Mouse (Mus musculus): ENCODE results near the gene Slc24a2. TPM values are rescaled to one million over a fixed set of nuclear protein-coding genes. Genes with fewer than 3 reads are reported as not detected.

The Slc24a2 gene
- 0.03 and 0.04 TPM in 2 replicates for polyA plus RNA-seq (2012; rRNA removed)

DNA sequence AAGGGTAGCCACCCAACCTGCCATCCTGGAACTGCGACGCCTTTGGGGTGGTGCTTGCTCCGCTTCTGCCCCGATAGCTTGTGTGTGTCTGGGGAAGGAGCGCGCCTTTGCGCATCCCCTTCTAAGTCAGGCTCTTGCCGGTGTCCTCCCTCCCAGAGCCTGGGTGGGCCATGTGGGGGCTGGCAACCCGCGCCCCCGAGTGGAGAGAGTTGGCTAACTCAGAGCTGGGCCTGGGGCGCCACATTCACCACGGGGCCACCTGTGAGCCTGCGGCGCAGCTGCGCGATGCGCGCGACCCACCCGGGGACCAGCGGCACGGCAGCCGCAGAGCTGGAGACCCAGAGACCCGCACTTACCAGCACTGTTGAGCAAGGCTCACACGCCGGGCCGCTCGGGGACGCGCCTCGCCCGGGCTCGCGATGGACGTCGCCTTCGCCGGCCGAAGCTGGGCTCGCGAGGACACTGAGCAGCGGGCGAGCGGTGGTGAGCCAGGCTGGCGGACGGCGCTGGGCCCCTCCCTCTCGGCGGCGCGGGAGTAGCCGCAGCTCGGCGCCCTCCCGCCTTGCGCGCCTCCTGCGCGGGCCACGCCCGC lies at the start of gene Slc24a2:
Slc24a2 (minus strand) TSS at position 518 of the 592 bp plus-strand sequence.
- no peak for DNase-seq (ENCODE audit: low read depth)

DNA sequence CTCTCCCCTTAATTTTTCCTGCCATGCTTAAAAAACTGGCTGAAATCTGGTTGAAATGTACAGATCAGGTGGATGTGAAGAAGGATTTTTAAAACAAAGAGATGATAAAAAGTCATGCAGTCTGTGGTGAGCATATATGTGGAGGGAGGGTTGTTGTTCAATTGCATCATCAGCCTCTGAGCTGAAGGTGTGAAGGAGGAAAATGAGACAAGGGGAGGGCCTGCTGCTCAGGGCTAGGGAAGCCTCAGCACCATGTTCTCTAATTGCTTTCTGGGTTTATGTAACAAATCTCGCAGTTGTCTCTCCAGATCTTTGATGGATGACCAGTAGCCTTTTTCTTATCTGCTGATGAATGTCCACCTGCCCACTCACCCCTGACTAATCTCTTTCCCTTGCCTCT lies 44.5 kb upstream of the Slc24a2 start:
- DNase-seq (ENCODE audit: low read depth) = no peak

DNA sequence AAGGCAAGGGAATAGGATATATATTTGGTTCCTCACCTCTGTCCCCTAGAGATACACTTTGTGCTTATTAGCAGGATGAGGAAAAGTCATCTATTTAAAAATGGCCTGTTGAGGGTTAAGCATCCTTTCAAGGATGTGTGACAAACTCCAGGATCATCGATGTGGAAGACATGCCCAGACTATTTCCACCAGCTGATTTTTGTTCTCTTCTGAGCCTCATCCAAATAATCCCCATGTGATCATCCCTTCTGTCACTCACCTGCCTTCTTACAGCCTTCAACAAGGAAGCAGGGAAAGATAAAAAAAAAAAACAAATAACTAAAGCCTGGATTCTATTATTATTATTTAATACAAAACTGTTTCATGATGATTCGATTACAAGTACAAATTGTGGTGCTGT lies 44.0 kb upstream of the Slc24a2 start:
- DNase-seq (ENCODE audit: low read depth) = no peak

DNA sequence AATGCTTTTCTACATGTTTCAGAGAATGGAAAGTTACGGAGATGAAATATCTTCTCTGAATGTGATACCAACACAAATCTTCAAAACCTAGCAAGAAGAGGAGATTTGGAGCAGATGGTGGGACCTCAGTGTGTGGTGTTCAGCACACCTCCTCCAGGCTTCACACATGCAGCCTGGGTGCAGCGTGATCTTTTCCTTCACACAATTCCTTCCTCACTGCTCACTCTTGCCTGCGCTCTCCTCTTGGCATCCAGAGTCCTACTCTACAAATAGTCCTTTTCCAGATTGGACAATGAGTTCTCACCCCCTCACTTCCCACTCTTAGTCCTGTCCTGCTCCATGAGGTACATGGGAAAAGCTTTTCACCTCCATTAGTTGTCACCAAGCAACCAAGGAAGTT lies 43.2 kb upstream of the Slc24a2 start:
- DNase-seq (ENCODE audit: low read depth) = no peak

DNA sequence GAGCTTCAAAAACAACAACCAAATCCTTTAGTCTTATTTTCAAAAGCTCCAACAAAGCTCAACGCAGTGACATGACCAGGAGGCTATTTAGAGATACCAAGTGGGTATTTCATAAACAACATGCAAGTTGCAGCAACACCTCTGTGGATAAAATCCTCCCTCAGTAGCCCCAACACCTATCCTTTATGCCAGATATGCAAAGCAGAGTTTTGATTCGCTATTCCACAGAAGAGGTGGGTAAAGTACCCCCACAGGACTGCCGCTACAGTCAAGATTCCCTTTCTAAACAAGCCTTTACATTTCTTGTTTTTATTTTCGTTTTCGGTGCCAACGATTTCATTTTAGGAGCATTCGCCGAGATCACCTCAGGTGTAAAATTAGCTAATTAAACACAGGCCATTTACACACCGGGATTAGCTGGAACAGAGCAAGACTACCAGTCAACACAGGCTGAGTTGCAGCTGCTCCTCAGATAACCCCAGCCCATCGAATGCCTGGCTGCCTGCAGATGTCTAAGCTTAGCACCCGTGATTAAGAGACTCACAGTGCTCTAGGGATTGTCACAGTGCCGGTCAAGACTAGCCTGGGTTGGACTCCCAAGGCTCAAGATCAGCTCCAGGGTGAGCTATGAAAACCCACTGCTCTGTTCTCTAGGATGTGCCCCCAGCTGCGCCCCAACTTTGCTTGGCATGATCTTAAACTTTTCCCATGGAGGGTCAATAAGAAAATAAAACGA lies 885 bp downstream of the Slc24a2 start:
- DNase-seq (ENCODE audit: low read depth) = no peak

DNA sequence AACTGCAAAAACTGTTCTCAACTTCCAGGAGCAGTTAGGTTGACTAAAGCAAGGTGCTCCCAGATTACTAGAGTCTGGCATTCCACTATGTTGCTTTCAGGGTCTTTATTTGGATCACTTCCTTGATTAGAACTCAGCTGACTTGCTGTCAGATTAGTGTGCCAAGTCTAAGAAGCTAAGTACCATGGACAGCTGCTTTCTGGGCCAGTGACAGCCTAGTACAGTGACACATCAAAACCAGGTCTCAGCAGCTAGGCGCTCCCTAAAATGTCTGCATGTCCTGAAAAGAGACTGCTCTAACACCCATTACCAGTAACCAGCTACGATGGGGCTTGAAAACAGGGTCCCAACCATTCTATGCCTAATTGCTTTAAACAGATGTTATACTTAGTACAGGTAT lies 8.7 kb downstream of the Slc24a2 start:
- DNase-seq (ENCODE audit: low read depth) = no peak

DNA sequence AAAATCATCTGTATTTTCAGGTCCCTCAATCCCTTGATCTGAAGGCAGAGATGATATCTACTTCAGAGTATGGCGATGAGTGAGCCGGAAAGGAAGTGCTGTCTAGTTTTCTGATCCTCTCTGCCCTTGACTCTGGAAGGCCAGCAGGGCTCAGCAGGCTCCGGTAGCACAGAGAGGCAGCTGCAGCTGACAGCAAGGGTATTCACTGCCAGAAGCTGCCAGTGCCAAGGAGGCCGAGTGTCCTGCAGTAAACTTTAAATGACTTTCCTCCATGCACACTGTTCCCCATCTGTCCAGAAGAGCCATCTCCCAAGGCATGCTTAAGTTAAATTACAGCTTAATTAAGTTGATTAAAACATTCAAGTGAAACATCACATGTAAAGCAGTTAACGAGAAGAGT lies 12.1 kb downstream of the Slc24a2 start:
- no peak for DNase-seq (ENCODE audit: low read depth)

DNA sequence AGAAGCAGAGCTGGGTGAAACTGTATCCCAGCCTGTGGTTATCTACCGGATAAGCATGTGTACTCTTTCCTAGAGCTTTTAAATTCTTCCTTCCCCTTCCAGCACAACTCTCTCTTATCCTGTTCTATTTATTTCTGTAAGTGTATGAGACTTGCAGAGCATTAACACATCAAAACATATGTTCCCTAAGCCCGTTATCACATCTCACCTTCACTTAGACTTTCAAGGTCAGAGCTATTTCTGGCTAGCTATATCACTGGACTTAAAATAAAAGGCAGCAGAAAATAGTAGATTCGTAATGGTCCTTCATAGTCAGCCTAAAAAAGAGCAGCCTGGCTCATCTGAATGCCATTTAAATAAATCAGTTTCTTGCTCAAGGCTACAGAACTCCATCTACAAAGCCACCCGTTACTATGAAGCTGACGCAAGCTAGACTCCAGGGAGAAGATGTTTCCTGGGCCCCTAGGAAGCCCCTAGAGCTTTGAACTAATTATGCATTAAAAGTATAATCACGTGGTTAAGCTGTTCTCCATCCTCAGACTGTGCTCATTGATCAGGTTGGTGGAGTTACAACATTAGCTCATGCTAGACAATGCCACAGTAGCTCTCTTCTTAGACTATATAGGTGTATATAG lies 18.8 kb downstream of the Slc24a2 start:
- DNase-seq (ENCODE audit: low read depth) = no peak

DNA sequence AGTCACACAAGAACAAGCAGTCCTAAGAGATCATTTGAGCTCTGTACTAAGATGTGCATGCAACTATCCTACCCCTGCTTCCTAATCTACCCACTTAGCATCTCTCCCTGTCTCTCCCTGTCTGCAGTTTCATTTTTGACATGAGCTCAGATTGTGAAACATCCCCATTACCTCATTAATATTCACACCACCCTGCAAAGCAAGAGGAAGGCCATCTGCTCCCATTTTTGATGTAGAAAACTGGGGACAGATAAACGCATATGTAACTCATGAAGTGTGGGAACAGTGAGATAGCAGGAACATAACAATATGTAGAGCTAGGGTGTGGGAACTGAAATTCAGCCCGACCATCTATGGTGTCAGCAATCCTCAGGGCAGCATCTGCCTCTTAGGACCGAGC lies 19.7 kb downstream of the Slc24a2 start:
- DNase-seq (ENCODE audit: low read depth) = no peak

DNA sequence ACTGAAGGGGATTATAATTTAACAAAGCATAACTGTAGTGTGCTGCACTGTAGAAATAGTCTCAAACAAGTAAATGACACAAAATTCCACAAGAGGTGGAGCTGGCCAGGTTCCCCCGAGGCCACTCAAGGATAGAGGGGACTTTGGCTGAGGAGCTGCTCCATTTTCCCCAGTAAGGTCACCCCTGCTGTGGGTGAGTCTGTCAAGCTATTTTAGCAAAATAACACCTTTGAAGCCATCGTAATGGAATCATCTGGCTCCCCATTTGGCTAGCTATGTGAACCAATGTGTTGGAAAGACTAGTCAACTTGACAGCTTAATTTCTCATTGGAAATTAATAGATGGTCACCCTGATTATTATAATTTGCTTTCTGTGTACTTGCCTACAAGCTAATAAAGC lies 28.2 kb downstream of the Slc24a2 start:
- no peak for DNase-seq (ENCODE audit: low read depth)

DNA sequence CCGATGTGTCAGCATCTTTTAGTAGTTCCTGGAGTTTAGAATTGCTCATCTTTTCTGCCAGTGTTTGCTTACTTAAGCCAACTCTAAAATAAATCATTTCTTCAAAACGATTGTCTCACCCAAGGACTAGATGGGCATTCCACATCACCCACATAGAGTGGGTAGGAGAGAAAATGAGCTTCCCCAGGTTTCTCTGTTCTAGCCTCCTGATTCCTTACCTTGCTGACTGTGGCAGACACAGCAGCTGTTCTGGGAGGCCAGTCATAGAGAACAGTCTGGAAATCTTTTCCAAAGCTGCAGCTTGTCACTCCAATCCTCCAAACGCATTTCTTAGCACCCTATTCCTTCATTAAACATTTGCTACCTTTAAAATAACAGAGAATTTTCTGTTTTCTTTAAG lies 29.0 kb downstream of the Slc24a2 start:
- DNase-seq (ENCODE audit: low read depth) = no peak

DNA sequence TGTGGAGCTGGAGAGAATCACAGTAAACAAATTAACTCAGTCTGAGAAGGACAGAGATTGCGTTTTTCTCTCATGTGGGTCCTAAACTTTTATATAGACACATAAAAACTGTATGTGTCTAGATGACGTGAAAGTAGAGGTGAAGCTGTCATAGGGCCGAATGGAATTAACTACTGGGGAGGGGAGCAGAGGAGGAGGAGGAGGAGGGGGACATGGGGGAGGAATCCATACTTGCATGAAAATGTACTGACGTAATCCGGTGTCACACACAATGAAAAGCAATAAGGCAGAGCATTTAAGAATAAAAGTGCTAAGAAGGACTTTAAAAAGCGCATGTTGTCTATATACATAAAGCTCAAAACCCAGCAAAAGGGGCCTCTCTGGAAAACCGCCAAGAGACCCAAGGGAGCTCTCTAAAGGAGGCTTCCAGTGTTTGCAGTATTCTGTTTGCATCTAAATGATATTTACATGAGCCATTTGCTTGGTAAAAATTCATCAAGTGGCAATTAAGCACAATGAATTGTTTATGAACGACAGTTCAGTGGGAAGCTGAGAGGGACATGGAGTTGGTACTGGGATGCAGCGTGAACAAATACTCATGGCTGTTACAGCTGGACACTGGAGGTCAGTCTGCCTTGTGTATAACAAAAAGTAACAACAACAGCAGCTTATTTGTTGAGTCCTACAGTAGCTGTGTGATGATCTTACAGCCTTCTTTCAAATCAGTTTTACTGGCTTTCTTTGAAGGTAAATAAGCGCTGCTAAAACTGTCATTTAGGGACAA lies 45.9 kb downstream of the Slc24a2 start:
- DNase-seq (ENCODE audit: low read depth) = no peak

DNA sequence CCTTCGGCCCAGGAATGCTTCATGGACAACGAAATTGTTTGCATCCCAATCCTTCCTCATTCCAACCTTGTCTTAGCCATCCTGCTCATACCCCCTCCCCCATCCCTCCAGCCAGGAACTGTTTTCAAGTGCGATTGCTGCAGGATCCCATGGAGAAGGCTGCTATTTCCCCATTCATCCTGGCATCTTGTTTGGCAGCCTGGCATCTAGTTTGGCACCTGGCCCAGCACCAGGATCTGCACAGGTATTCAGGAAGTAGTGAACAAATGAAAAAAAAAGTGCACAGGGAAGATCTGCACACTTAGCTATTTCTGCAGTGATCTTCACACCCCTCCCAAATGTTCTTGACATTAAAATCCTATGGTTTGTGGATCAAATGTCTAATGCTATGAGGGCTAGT lies 53.2 kb downstream of the Slc24a2 start:
- no peak for DNase-seq (ENCODE audit: low read depth)

DNA sequence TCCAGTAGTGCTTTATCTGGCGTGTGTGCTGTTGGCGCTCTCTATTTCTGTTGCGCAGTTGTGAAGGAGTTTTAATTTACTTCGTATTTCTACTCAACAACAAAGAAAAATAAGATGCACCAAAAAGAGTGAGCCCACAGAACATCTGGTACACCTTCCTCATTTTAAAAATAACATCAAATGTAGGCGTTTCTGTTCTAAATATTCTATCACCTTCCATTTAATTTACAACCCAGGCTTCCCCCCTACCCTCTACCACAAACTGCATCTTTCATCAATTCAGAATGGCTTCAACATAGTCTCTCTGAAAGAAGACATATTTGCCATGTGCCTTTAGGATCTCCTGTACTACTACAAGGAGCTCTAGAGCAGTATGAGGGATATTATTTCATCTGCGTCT lies 66.3 kb downstream of the Slc24a2 start:
- no peak for DNase-seq (ENCODE audit: low read depth)

DNA sequence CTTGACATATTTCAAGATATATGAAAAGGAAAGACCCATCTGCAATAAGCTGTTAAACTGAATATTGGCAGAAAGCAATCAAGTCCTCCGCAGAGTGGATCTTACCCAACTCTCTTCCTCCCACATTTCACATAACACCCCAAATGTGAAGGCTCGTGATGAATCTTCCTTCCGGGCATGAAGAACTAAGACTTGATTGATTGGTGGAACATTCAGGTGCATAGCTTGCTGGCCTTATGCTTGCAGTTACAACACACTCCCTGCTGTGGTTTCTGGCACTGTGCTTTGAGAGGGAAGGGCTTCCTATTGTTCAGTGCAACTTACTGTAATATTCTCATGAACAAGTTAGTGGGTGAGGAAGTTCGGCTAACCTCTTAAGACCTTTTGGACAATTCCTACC lies 72.2 kb downstream of the Slc24a2 start:
- DNase-seq (ENCODE audit: low read depth) = peak; percentile 54

DNA sequence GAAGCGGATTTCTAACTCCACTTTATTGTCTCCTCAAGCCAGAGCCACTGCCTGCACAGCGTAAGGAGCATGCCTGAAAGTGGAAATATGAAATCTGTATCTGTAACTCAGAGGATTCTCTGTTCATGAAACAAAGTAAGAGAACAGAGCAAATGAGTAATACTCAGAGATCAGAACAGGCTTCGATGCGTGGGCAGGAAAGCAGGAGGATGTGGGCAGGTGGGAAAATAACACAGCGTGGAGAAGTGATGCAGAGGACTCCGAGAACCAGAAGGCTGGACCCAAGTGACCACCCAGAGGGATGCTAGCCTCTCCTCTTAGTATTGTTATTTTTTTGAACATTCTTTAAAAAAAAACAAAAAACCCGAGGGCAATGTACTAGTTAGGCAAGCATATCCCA lies 78.3 kb downstream of the Slc24a2 start:
- no peak for DNase-seq (ENCODE audit: low read depth)

DNA sequence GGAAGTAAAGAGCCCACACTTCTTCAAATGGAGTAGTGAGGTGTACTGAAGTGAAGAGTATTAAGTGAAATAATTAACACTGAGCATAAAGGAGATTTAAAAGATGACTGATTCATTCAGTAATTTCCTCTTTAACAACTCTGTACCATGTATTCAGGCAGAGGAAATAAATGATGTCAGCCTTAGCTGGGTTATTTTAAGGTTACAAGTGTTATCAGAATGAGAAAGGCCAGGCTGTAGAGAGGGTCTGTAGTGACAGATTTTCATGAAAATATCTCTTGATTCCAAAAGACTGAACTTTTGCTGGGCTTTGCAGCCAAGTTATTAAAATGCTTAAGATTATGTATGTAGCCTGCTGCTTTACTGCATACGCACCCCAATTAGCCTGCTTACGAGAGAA lies 80.7 kb downstream of the Slc24a2 start:
- DNase-seq (ENCODE audit: low read depth) = no peak

DNA sequence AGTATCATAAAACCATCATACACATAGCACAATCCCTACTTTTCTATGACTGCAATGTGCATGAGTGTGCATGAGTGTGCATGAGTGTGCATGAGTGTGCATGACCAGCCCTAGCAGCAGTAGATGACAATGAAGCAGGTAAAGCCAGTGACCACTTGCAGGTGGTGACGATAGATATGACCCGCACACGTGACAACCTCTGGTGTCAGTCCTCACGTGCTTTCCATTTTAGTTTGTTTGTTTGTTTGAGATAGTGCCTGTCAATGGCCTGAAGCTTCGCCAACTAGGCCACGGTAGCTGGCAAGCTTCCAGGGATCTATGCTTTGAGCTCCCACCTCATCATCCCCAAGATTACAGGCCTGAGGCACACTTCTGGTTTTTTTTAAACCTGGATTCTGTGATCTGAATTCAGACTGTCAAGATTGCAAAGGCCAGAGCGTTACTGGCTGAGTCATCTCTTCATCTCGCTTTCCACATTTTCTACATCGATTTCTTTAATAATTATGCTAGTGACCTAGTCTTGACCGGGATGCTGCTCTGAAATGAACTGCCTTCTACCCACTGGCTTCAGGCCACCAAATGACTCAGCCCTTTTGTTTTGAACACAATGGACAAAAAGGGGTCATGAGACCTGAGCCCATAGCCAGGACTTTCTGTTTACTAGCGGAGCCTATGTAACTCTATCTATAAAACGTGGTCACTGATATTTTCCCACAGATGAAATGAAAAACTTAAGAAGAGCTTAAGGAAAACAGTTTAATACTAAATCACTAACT lies 88.5 kb downstream of the Slc24a2 start:
- DNase-seq (ENCODE audit: low read depth) = no peak

DNA sequence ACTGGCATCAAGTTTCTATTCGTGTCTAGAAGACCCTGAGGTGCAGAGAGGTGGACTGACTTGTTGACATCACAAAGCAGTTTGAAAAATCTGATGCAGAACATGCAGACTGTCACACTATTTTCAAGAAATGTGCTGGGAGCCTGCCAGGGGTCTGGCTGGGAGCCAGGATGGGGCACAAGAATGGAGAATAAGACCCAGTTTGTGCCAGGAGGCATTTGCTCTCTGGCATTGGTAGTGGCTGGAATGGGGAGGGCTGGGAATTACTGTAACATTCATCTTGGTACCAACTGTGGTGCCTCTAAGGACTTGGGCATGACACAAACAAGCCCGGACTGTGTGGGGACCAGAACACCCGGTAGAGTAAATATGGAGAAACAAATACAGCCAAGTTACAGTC lies 89.4 kb downstream of the Slc24a2 start:
- DNase-seq (ENCODE audit: low read depth) = no peak

DNA sequence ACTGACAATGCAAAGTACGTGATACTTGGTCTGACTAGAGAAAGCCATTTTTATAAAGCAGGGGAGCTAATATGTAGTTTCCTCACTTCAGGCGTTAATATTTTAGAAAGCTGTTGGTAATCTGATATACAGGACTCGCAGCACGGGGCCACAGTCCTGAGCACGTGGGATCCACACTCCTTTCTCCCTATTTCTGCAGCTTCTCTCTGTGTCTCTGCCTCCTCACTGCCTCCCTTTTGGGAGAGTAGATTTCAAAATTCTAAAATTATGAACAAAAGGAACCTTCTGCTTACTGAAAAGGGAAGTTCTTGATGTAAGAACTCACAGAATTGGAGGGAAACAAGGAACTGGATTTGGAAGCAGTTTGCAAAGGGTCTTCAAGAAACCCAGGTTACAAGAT lies 97.8 kb downstream of the Slc24a2 start:
- no peak for DNase-seq (ENCODE audit: low read depth)

DNA sequence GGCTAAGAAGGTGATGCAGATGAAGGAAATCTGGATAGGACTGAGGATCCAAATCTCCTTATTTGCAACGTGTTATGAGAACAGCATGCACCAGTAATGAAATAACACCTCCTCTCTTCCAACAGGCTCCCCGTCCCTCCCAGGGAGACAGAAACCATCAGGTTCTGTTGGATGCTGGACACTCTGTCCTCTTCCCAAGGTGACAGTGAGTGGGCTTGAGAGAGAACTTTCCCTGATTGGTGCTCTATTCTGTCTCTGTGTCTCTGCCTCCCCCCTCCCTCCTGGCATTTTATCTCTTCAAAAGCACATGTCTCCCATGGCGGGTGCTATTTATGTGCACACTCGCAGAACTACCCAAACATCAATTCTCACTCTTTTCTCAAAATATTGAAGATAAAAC lies 103.5 kb downstream of the Slc24a2 start:
- DNase-seq (ENCODE audit: low read depth) = no peak

DNA sequence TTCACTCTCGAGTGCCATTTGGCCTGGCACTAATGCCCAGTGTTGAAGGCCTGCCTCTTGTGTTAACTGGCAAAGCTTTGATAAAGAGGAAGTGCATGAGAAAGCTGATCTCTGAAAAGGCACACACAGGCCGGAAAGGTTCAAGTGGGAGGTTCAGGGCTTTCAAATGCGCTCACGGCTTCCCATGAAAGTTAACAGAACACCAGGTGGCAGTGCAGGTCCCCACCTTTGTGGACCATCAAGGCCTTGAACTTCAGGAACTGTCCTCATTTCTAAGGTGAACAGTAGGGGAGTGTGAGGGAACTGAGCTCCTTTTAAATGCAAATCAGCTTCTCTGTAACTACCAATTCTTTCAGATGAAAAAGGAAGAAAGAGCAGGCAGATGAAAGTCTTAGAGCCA lies 110.5 kb downstream of the Slc24a2 start:
- no peak for DNase-seq (ENCODE audit: low read depth)
